Mouse (Mus musculus): Measurements from ENCODE around the gene Sbno1.
"Not testable (repeated sequence)": the region's sequence is repeated elsewhere in the genome, so short reads cannot be mapped to it uniquely, and the experiment has no call there.

The Sbno1 gene

GRCm38 (mm10) chr5:124425412-124426259, at the start of gene Sbno1:
Sbno1 (minus strand) TSS chr5:124426001.
- peak; percentile 99 for DNase-seq

- no peak for DNase-seq
Observed at GRCm38 (mm10) chr5:124470591-124471171, 44.9 kb upstream of the Sbno1 start.

- DNase-seq = no peak
Observed at GRCm38 (mm10) chr5:124469486-124469885, 43.7 kb upstream of the Sbno1 start.

GRCm38 (mm10) chr5:124468365-124468764, 42.6 kb upstream of the Sbno1 start:
- no peak for DNase-seq

DNA sequence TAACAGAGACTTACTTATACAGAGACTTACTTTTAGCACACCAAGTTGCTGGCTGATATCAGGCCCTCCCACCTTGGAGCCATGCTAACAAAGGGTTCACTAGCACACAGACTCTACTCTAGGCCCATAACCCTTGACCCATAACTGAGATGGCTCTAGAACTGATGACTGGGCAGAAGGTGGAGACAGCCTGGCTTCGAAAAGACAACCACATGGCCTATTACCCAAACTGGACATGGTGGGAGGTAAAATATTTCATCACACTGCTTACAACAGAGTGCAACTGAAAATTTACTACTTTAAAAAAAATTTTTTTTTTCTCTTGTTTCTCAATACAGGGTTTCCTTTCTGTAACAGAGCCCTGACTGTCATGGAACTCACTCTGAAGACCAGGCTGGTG, 42.0 kb upstream of the Sbno1 start:
- DNase-seq = no peak

- no peak for DNase-seq
Observed at GRCm38 (mm10) chr5:124464905-124465304, 39.1 kb upstream of the Sbno1 start.

- no peak for DNase-seq
Observed at GRCm38 (mm10) chr5:124463462-124463861, 37.7 kb upstream of the Sbno1 start.

- DNase-seq = no peak
Observed at GRCm38 (mm10) chr5:124462297-124463025, 36.7 kb upstream of the Sbno1 start.

- DNase-seq = not testable (repeated sequence)
Observed at GRCm38 (mm10) chr5:124460922-124461321, 35.1 kb upstream of the Sbno1 start.

DNA sequence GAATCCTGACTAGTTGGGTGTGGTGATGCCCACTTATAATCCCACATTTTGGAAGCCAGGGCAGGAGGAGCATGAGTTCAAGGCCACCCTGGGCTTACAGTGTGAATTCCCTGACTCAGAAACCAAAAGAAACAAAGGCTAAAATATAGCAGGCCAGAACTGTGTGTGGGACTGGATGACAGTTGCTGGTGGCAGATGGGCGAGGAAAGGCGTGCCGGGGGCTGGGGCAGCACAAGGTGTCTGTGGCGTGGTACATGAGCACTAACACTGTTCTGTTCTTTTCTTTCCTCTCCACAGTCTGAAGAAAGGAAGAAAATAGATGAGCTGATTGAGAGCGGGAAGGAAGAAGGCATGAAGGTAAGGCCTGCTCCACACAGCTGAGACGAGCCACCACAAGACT, 31.0 kb upstream of the Sbno1 start:
- no peak for DNase-seq

DNA sequence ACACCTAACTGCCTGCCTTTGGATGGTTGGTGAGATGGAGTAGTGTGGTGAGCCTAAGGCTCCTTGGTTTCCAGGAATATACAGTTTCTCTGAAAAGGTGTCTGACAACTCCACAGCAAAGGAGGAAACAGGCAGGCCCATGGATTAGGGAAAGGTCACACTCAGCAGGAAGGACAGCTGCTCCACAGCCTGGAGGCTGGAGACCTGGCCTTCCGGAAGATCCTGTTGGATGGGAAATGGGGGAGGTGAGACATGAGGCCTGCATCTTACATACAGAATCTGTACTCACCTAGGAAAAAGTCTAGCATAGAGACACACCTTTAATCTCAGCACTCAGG, 28.2 kb upstream of the Sbno1 start:
- DNase-seq = no peak

GRCm38 (mm10) chr5:124453339-124454081, 27.7 kb upstream of the Sbno1 start:
- peak; percentile 25 for DNase-seq

- DNase-seq = no peak
Observed at GRCm38 (mm10) chr5:124452494-124453228, 26.9 kb upstream of the Sbno1 start.

DNA sequence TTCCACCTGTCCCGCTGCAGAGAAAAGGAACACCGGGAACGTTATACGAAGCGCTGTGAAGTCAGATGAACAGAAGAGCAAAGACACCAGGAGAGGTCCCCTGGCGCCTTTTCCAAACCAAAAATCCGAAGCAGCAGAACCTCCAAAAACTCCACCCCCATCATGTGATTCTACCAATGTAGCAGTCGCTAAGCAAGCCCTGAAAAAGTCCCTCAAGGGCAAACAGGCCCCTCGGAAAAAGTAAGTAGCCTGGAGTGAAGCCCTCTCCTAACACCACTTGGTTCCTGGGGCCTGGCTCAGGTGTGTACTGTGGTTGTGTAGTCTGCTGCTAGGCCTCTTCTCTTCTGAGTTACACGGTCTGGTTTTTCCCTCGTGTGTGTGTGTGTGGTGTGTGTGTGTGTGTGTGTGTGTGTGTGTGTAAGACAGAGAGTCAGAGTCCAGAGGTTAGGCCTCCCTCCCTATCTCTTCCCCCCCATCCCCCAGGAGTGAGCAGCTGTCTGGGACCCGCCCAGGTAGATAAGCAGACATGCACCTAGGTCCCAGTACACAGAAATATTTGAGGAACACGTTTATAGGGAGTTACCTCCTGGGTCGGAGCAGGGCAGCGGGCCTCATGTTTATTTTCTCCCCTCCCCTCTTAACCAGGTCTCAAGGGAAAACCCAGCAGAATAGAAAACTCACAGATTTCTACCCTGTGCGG, 25.0 kb upstream of the Sbno1 start:
- no peak for DNase-seq

- no peak for DNase-seq
Observed at GRCm38 (mm10) chr5:124450051-124450450, 24.2 kb upstream of the Sbno1 start.

DNA sequence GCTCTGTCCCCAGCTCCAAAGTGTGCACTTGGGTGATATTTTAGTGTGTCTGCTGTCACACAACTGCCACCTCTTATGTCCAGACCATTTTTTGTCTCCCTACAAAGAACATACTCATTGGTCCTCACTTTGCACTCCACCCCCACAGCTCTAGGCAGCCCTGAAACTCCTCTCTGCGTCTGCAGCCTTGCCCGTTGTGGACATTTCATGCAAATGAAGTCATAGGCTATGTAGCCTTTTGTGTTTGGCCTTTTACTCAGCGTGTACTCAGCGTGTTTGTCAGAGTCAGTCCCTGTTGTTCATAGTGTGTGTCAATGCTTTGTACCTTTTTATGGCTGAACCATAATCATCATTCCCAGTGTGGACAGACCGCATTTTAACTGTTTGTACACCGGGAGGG, 23.7 kb upstream of the Sbno1 start:
- DNase-seq = no peak

GRCm38 (mm10) chr5:124446301-124446881, 20.6 kb upstream of the Sbno1 start:
- peak; percentile 52 for DNase-seq

- peak; percentile 45 for DNase-seq
Observed at GRCm38 (mm10) chr5:124445621-124446293, 20.0 kb upstream of the Sbno1 start.

DNA sequence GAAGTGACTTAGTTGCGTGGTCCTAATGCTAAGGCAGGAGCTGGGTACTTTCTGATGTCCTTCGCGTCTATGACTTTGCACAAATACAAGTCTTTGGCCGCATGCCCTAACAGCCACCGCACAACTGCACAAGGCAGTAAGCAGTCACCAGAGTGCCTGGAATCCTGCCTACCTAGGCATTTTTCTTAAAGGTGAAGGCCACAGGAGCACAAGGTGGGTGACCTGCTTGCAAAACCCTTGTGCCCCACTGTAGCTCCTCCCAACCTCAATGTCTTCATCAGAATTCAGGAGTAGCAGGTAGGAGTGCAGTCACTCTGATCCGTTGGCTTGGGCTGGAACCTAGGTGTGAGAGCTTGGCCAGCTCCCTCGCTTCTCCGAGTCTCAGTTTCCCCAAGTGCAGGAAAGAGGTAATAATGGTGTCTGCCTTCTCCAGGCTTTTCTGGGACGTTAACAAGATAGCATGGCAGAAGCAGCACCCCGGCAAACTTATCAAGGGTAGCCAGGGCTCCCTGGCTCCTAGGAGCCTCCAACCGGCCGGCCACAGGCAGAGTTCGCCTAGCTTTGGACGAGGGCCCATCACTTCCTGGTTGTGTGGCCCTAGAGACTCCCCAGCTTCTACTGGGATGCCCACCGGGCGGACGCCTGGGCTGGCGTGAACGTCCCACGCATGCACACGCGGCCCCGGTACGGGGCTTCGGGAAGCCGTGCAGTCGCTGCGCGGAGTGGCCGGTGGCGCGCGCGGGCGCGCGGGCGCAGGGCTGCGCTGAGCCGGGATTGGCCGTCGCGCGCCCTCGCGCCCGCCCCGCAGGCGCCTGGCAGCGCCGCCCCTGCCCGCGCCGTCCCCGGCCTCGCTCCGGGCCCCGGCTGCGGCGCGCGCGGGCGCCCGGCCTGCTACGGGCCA, 19.1 kb upstream of the Sbno1 start:
- DNase-seq = peak; percentile 86

- DNase-seq = no peak
Observed at GRCm38 (mm10) chr5:124444208-124444607, 18.4 kb upstream of the Sbno1 start.

All from retina, postnatal 1 day (tissue).